In genomic region chr17:17587333-17588047, GRCm38 (mm10) we compare ENCODE assay signal across 11 mouse cellular contexts. TPM values are rescaled to one million over a fixed set of nuclear protein-coding genes. Genes with fewer than 3 reads are reported as not detected.
A peak's percentile ranks its signal among the peaks of the same experiment; 100 is the strongest.
DNase-seq lines count a peak whose midpoint lies in the region; ATAC-seq lines count a peak whose summit lies in the region.
"Had no signal": no experiment of that assay in that cellular context is flagged by ENCODE, and none has a peak within 500 bp of the region (broad histone marks: within the 10 kb centered on the region; RNA-seq: fewer than 3 reads in every experiment).

No protein-coding gene starts in this region.

- 66% methylated on average over 7 of the region's 7 CpGs for WGBS in heart, embryonic 14.5 days
- WGBS in heart, embryonic 11.5 days (ENCODE audit: insufficient replicate concordance), result 76% methylated on average over 7 of the region's 7 CpGs
- WGBS in midbrain, embryonic 16.5 days, result 84% methylated on average over 7 of the region's 7 CpGs
- 79% methylated on average over 7 of the region's 7 CpGs for WGBS in hindbrain, embryonic 13.5 days

- no peaks in the 10 kb centered on the region for H3K9me3 ChIP-seq in heart, embryonic 14.5 days (ENCODE audit: control insufficient read depth, low read length)
- no peaks in the 10 kb centered on the region for H3K9me3 ChIP-seq in heart, embryonic 11.5 days (replicated peaks; ENCODE audit: control insufficient read depth, low read length)
- no peaks in the 10 kb centered on the region for H3K9me3 ChIP-seq in midbrain, embryonic 16.5 days (replicated peaks; ENCODE audit: control insufficient read depth, low read length, poor library complexity, severe bottlenecking)
- no peaks in the 10 kb centered on the region for H3K9me3 ChIP-seq in hindbrain, embryonic 13.5 days
- H3K9me3 ChIP-seq: intestine, embryonic 15.5 days; midbrain, embryonic 13.5 days had no signal

- H3K36me3 ChIP-seq in heart, embryonic 14.5 days (ENCODE audit: control insufficient read depth, insufficient read depth, low read length), result no peaks in the 10 kb centered on the region
- H3K36me3 ChIP-seq in heart, embryonic 11.5 days (ENCODE audit: control insufficient read depth, insufficient read depth, low read length), result no peaks in the 10 kb centered on the region
- no peaks in the 10 kb centered on the region for H3K36me3 ChIP-seq in midbrain, embryonic 16.5 days (ENCODE audit: control insufficient read depth, insufficient read depth, low read length)
- no peaks in the 10 kb centered on the region for H3K36me3 ChIP-seq in hindbrain, embryonic 13.5 days
- H3K36me3 ChIP-seq: intestine, embryonic 15.5 days; midbrain, embryonic 13.5 days had no signal

- no peak overlapping the region for H3K9ac ChIP-seq in heart, embryonic 14.5 days (ENCODE audit: low read length)
- no peak overlapping the region for H3K9ac ChIP-seq in heart, embryonic 11.5 days (ENCODE audit: low read depth, low read length)
- no peak overlapping the region for H3K9ac ChIP-seq in midbrain, embryonic 16.5 days (ENCODE audit: low read depth, low read length)
- H3K9ac ChIP-seq in hindbrain, embryonic 13.5 days, result no peak overlapping the region
- H3K9ac ChIP-seq: intestine, embryonic 15.5 days; midbrain, embryonic 13.5 days had no signal

- peak overlapping the region; percentile 33 to 39; a peak in 2 of 4 replicates for H3K27ac ChIP-seq in heart, embryonic 14.5 days (replicated peaks in 1 of 2; ENCODE audit: control insufficient read depth in 1 of 2, insufficient read depth in 1 of 2, low read depth in 2 of 2, low read length in 2 of 2)
- H3K27ac ChIP-seq in heart, embryonic 11.5 days (ENCODE audit: low read depth, low read length), result no peak overlapping the region
- peak overlapping the region; percentile 84; the same call in 1 of the 2 replicates for H3K27ac ChIP-seq in brown adipose tissue, adult 24 weeks (replicated peaks; ENCODE audit: low read depth, low read length)
- H3K27ac ChIP-seq in midbrain, embryonic 16.5 days (ENCODE audit: low read length), result no peak overlapping the region
- no peak overlapping the region for H3K27ac ChIP-seq in hindbrain, embryonic 13.5 days
- H3K27ac ChIP-seq: intestine, embryonic 15.5 days; midbrain, embryonic 13.5 days had no signal

- no peak for ATAC-seq in heart, embryonic 14.5 days (ENCODE audit: insufficient number of reproducible peaks, insufficient read depth, low FRiP score, low read depth)
- no peak for ATAC-seq in heart, embryonic 11.5 days (replicated peaks; ENCODE audit: insufficient number of reproducible peaks, low FRiP score, low TSS enrichment)
- ATAC-seq in megakaryocyte progenitor cell, adult 5-6 weeks (replicated peaks; ENCODE audit: poor library complexity), result peak; percentile 89
- ATAC-seq in midbrain, embryonic 16.5 days, result no peak
- ATAC-seq in hindbrain, embryonic 13.5 days (ENCODE audit: low FRiP score), result no peak
- ATAC-seq: intestine, embryonic 15.5 days; midbrain, embryonic 13.5 days had no signal

- no peak overlapping the region for H3K4me2 ChIP-seq in heart, embryonic 14.5 days (ENCODE audit: low read length)
- H3K4me2 ChIP-seq in heart, embryonic 11.5 days, result no peak overlapping the region
- no peak overlapping the region for H3K4me2 ChIP-seq in midbrain, embryonic 16.5 days (ENCODE audit: low read length)
- no peak overlapping the region for H3K4me2 ChIP-seq in hindbrain, embryonic 13.5 days
- H3K4me2 ChIP-seq: intestine, embryonic 15.5 days; midbrain, embryonic 13.5 days had no signal

- no peaks in the 10 kb centered on the region for H3K27me3 ChIP-seq in heart, embryonic 14.5 days (ENCODE audit: control insufficient read depth, insufficient read depth, low read length)
- H3K27me3 ChIP-seq in heart, embryonic 11.5 days (ENCODE audit: control insufficient read depth, insufficient read depth, low read length), result no peaks in the 10 kb centered on the region
- H3K27me3 ChIP-seq in midbrain, embryonic 16.5 days (ENCODE audit: control insufficient read depth, insufficient read depth, low read depth, low read length), result no peaks in the 10 kb centered on the region
- no peaks in the 10 kb centered on the region for H3K27me3 ChIP-seq in hindbrain, embryonic 13.5 days
- H3K27me3 ChIP-seq: intestine, embryonic 15.5 days; midbrain, embryonic 13.5 days had no signal

- no peak overlapping the region for H3K4me3 ChIP-seq in heart, embryonic 14.5 days (ENCODE audit: control insufficient read depth in 1 of 2, insufficient read depth in 1 of 2, low read depth in 1 of 2, low read length in 2 of 2)
- no peak overlapping the region for H3K4me3 ChIP-seq in heart, embryonic 11.5 days (ENCODE audit: low read depth, low read length)
- H3K4me3 ChIP-seq in brown adipose tissue, adult 24 weeks (ENCODE audit: insufficient read depth, low read depth, low read length), result no peak overlapping the region
- no peak overlapping the region for H3K4me3 ChIP-seq in midbrain, embryonic 16.5 days (ENCODE audit: low read depth, low read length)
- no peak overlapping the region for H3K4me3 ChIP-seq in hindbrain, embryonic 13.5 days
- H3K4me3 ChIP-seq: intestine, embryonic 15.5 days; midbrain, embryonic 13.5 days had no signal

- peak; percentile 78 for DNase-seq in 416B (ENCODE audit: low read depth)
- no peak for DNase-seq in kidney, adult 11 months
- DNase-seq: cerebellum, postnatal 36 days had no signal

- peaks cover 3 to 14% of the 10 kb centered on the region in 2 experiments for H3K4me1 ChIP-seq in heart, embryonic 14.5 days (ENCODE audit: control insufficient read depth in 2 of 2, insufficient read depth in 2 of 2, low read length in 2 of 2)
- peaks cover 3% of the 10 kb centered on the region; the same call in 1 of the 2 replicates for H3K4me1 ChIP-seq in heart, embryonic 11.5 days (ENCODE audit: control insufficient read depth, insufficient read depth, low read length)
- H3K4me1 ChIP-seq in brown adipose tissue, adult 24 weeks (ENCODE audit: control insufficient read depth, insufficient read depth, insufficient read length, low read length), result peaks cover 9% of the 10 kb centered on the region
- H3K4me1 ChIP-seq in midbrain, embryonic 16.5 days (ENCODE audit: control insufficient read depth, insufficient read depth, low read length), result no peaks in the 10 kb centered on the region
- H3K4me1 ChIP-seq in hindbrain, embryonic 13.5 days (replicated peaks), result no peaks in the 10 kb centered on the region
- H3K4me1 ChIP-seq: intestine, embryonic 15.5 days; midbrain, embryonic 13.5 days had no signal

RNA-seq across cellular contexts. Expression of gene Lnpep, which starts 37.4 kb away (rescaled TPM):
- 15.6 and 18.1 TPM in 2 replicates for polyA plus RNA-seq in heart, embryonic 14.5 days (2014; fragmentation: Nextera tagmentation; extraction: Ambion mirVana)
- 8.9 and 12.7 TPM in 2 replicates for polyA plus RNA-seq in heart, embryonic 11.5 days (2014; fragmentation: Nextera tagmentation; extraction: Ambion mirVana)
- 23.2 and 29.8 TPM in 2 replicates for polyA plus RNA-seq in brown adipose tissue, adult 24 weeks (2012; ENCODE audit: insufficient read depth, insufficient read length, missing spikeins)
- total RNA-seq in megakaryocyte progenitor cell, adult 5-6 weeks (2015), result 70.8 and 72.5 TPM in 2 replicates
- total RNA-seq in megakaryocyte progenitor cell, adult 5-6 weeks (2017), result 40.0 and 51.7 TPM in 2 replicates
- 6.6 and 8.5 TPM in 2 replicates for polyA plus RNA-seq in midbrain, embryonic 16.5 days (2015; fragmentation: Nextera tagmentation; extraction: Ambion mirVana)
- 8.4 and 8.6 TPM in 2 replicates for polyA plus RNA-seq in hindbrain, embryonic 13.5 days (2015; fragmentation: Nextera tagmentation; extraction: Ambion mirVana)

Comparison
In these comparisons a context has a peak if more than half of its experiments do, and no peak if none do; other contexts are left out.
1. H3K27ac ChIP-seq: peak in heart, embryonic 14.5 days (2 of 2) and brown adipose tissue, adult 24 weeks (single experiment); none in heart, embryonic 11.5 days (single experiment), midbrain, embryonic 16.5 days (single experiment) and hindbrain, embryonic 13.5 days (single experiment).